Mouse (Mus musculus) liver, postnatal 0 days (tissue): Measurements from ENCODE around the gene 4930451I11Rik.

ENCODE experiments used
- CTCF ChIP-seq: sonication (generic); IDR thresholded peaks from 2 replicates; pipeline ENCODE4 v1.5.1; 2016; ENCODE audit warnings: antibody characterized with exemption, low read depth
- EP300 ChIP-seq: IDR thresholded peaks from 2 replicates; pipeline ENCODE4 v1.6.1; 2016; ENCODE audit warnings: antibody characterized with exemption, low read depth, mild to moderate bottlenecking

DNA sequence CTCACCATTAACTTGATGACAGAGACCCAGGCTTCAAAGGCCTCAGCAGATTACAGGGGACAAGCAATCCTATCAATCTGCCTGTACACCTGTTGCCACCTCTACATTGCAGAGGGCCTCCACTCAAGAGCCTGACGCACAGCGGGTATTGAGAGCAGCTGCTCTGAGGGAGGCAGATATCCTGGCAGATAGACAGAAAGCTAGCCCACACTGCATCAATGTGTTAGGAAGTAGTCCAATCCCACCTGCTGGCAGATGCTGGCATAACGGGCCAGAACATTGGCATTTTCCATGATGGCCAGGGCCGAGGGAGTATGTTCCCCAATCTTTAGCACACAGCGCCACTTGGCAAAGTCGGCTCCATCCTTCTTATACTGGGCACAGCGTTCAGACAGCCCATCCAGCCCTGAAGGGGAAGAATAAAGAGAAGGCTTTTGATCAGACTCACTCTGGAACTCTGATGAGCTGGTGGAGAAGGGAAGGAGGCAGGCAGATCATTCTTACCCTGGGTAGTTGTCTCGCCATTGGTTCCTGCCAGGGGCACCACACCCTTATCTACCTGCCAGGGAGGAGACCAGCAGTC is 35.0 kb downstream of the 4930451I11Rik start:
- TF ChIP-seq CTCF (peak; percentile 62), EP300 (no peak)
